Mouse (Mus musculus): ENCODE measurements around the gene Clip2. TPM values are rescaled to one million over a fixed set of nuclear protein-coding genes. Genes with fewer than 3 reads are reported as not detected.

The Clip2 gene
- polyA plus RNA-seq, 1 experiment, result not detected

DNA sequence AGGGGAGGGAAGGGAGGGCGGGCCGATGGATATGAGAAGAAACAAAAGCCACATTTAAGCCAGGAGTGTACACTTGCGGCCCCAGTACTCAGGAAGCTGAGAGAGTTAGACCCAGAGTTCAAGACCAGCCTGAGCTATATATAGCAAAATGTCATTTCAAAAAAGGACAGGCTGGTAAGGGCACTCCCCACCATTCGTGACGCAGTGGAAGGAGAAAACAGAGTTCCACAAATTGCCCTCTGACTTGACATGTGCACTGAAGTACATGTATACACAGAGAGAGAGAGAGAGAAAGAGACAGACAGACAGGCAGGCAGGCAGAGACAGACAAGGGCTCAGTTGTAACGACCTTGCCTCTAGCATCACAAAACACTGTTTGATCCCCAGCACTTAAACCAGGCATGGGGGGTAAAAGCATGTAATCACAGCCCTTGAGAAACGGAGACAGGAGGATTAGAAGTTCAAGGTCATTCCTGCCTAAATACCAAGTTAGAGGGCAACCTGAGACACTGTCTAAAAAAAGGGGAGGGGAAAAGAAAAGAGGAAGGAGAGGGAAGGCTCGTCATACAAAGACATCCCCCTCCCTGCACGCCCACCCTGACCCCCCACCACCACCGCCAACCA is 106.9 kb downstream of the Clip2 start:
- TF ChIP-seq CTCF (IDR thresholded peaks at IDR 0.05; ENCODE audit: insufficient read depth, low read depth, low read length) (no peak), POLR2A (IDR thresholded peaks at IDR 0.05; ENCODE audit: insufficient read depth, low read depth, low read length) (no peak)
- Histone ChIP-seq H3K27ac (ENCODE audit: insufficient read depth, low read depth, low read length) (no peak overlapping the region; the same call in 1 of the 2 replicates), H3K4me1 (ENCODE audit: control insufficient read depth, insufficient read depth, low read length) (peaks cover 25% of the 10 kb centered on the region), H3K4me3 (ENCODE audit: insufficient read depth, low read depth, low read length) (no peak overlapping the region)
- 38% methylated on average over 10 of the region's 10 CpGs for WGBS

DNA sequence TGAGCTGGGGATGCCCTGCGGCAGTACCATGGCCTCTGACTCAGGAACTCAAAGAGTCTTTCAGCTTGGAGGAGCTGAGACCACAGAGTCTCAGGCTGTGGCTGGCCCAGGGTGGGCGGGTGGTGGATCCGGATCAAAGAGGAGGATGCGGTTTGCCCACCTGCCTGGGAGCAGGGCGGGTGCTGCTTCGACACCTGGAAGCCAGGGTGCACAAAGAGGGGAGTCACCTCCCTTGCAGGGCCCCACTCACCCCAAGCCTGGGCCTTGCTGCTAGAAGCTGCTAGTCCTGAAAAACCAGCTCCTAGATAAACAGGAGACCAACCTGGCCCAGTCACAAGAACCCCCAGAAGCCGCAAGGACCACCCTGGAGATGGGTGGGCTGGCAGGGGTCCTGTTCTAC is 107.8 kb downstream of the Clip2 start:
- peaks cover 34% of the 10 kb centered on the region for H3K4me1 ChIP-seq (ENCODE audit: control insufficient read depth, insufficient read depth, low read length)
- TF ChIP-seq POLR2A (IDR thresholded peaks at IDR 0.05; ENCODE audit: insufficient read depth, low read depth, low read length) (no peak), CTCF (IDR thresholded peaks at IDR 0.05; ENCODE audit: insufficient read depth, low read depth, low read length) (no peak)
- no peak overlapping the region for H3K4me3 ChIP-seq (ENCODE audit: insufficient read depth, low read depth, low read length)
- no peak overlapping the region for H3K27ac ChIP-seq (ENCODE audit: insufficient read depth, low read depth, low read length)
- 94% methylated on average over 7 of the region's 7 CpGs for WGBS

DNA sequence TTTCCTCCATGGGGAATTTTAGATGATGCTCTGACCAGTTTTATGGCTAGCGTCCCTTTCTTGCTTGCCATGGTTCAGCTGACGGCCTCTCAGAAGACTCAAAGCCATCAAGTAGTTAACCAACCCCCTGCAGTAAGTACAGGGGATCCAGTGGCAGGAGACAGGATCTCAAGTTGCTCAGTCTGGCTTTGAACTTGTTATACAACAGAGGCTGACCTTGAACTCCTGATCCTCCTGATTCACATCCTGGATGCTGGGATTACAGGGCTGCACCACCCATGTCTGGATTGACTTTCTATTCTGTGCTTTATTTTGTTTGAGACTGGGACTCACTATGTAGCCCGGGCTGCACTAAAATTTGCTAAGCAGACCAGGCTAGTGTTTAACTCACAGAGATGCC is 110.2 kb downstream of the Clip2 start:
- no peak overlapping the region for H3K4me3 ChIP-seq (ENCODE audit: insufficient read depth, low read depth, low read length)
- TF ChIP-seq POLR2A (IDR thresholded peaks at IDR 0.05; ENCODE audit: insufficient read depth, low read depth, low read length) (no peak), CTCF (IDR thresholded peaks at IDR 0.05; ENCODE audit: insufficient read depth, low read depth, low read length) (no peak)
- peaks cover 52% of the 10 kb centered on the region for H3K4me1 ChIP-seq (ENCODE audit: control insufficient read depth, insufficient read depth, low read length)
- 95% methylated on average over 3 of the region's 3 CpGs for WGBS
- no peak overlapping the region for H3K27ac ChIP-seq (ENCODE audit: insufficient read depth, low read depth, low read length)

DNA sequence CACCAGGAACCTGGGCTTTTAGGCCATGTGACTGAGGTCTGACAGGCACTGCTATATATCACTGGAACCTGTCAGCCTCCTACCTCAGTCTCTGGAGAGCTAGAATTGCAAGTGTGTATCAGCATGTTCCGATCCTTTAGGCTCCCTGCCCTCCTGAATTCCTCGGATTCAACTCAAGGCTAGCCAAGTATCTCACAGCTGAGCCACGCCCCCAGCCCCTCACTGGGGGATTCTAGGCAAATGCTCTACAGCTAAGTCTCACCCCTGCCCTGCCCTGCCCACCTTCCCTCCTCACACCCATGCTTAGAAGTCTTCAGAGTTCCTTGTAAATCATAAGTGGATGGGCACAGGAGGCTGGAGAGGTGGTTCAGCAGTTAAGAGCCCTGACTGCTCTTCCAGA is 111.1 kb downstream of the Clip2 start:
- TF ChIP-seq POLR2A (IDR thresholded peaks at IDR 0.05; ENCODE audit: insufficient read depth, low read depth, low read length), result no peak
- TF ChIP-seq CTCF (IDR thresholded peaks at IDR 0.05; ENCODE audit: insufficient read depth, low read depth, low read length), result no peak
- WGBS, result 39% methylated on average over 3 of the region's 3 CpGs
- peaks cover 61% of the 10 kb centered on the region for H3K4me1 ChIP-seq (ENCODE audit: control insufficient read depth, insufficient read depth, low read length)
- no peak overlapping the region for H3K4me3 ChIP-seq (ENCODE audit: insufficient read depth, low read depth, low read length)
- no peak overlapping the region for H3K27ac ChIP-seq (ENCODE audit: insufficient read depth, low read depth, low read length)

DNA sequence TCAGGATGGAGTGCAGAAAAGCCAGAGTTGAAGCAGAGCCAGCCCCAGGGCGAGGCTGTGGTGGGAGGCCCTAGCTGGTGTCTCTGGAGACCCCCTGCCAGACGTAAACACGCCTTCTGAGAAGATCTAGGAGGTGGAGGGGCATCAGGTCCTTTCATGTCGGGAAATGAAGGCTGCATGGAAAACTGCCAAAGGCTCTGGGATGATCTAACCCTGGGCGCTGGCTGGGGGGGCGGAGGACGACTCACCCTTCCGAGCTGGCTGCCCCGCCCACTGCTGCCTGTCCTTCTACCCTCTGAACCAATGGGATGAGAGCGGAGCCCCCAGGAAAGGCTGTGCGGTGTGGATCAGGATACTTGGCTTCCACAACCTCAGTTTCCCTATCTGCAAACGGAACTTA is 112.1 kb downstream of the Clip2 start:
- Histone ChIP-seq H3K4me1 (ENCODE audit: control insufficient read depth, insufficient read depth, low read length) (peaks cover 61% of the 10 kb centered on the region), H3K27ac (ENCODE audit: insufficient read depth, low read depth, low read length) (no peak overlapping the region), H3K4me3 (ENCODE audit: insufficient read depth, low read depth, low read length) (no peak overlapping the region)
- WGBS, result 44% methylated on average over 12 of the region's 12 CpGs
- TF ChIP-seq POLR2A (IDR thresholded peaks at IDR 0.05; ENCODE audit: insufficient read depth, low read depth, low read length) (no peak), CTCF (IDR thresholded peaks at IDR 0.05; ENCODE audit: insufficient read depth, low read depth, low read length) (no peak)

DNA sequence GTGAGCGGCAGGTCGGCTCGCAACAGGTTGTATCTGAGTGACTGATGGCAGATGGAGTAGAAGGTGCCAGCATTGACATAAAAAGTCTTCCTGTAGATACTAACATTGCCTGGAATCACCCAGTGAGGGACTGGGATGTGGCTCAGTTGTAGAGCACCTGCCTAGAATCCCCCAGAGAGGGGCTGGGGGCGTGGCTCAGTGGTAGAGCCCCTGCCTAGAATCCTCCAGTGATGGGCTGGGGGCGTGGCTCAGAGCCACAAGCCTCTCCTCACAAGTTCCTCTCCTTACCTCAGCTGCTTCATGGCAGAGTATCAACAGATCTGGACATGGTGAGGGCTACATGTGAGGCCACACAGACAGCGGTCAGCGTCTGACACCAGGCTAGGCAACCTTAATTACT is 112.8 kb downstream of the Clip2 start:
- Histone ChIP-seq H3K27ac (ENCODE audit: insufficient read depth, low read depth, low read length) (no peak overlapping the region), H3K4me3 (ENCODE audit: insufficient read depth, low read depth, low read length) (no peak overlapping the region), H3K4me1 (ENCODE audit: control insufficient read depth, insufficient read depth, low read length) (peaks cover 58% of the 10 kb centered on the region)
- WGBS, result 97% methylated on average over 7 of the region's 7 CpGs
- TF ChIP-seq POLR2A (IDR thresholded peaks at IDR 0.05; ENCODE audit: insufficient read depth, low read depth, low read length), result no peak
- TF ChIP-seq CTCF (IDR thresholded peaks at IDR 0.05; ENCODE audit: insufficient read depth, low read depth, low read length), result no peak

Other genes starting within 250 kb of the Clip2 start
- gene Gtf2i, start 237.7 kb downstream of the Clip2 start, polyA plus RNA-seq (2012; ENCODE audit: insufficient read depth, insufficient read length, low replicate concordance, missing spikeins), result 380 TPM in 1 of 2 replicates, not detected in the other
- not detected in 2 replicates for gene Gtf2ird1, start 95.7 kb downstream of the Clip2 start, polyA plus RNA-seq (2012; ENCODE audit: insufficient read depth, insufficient read length, low replicate concordance, missing spikeins)
- not detected in 2 replicates for gene Syna, start 7.7 kb upstream of the Clip2 start, polyA plus RNA-seq (2012; ENCODE audit: insufficient read depth, insufficient read length, low replicate concordance, missing spikeins)
- gene Rfc2, start 28.9 kb upstream of the Clip2 start, polyA plus RNA-seq (2012; ENCODE audit: insufficient read depth, insufficient read length, low replicate concordance, missing spikeins), result not detected in 2 replicates
- gene Lat2, start 62.6 kb upstream of the Clip2 start, polyA plus RNA-seq (2012; ENCODE audit: insufficient read depth, insufficient read length, low replicate concordance, missing spikeins), result not detected in 2 replicates
- gene Eif4h, start 87.1 kb upstream of the Clip2 start, polyA plus RNA-seq (2012; ENCODE audit: insufficient read depth, insufficient read length, low replicate concordance, missing spikeins), result 112 TPM in 1 of 2 replicates, not detected in the other
- not detected in 2 replicates for gene Limk1, start 136.2 kb upstream of the Clip2 start, polyA plus RNA-seq (2012; ENCODE audit: insufficient read depth, insufficient read length, low replicate concordance, missing spikeins)
- not detected in 2 replicates for gene Eln, start 194.9 kb upstream of the Clip2 start, polyA plus RNA-seq (2012; ENCODE audit: insufficient read depth, insufficient read length, low replicate concordance, missing spikeins)